Mouse (Mus musculus) spleen, adult 18-20 months (tissue): ENCODE measurements around the gene Cdca3.

Experiments
- DNase-seq, 2 experiments: peaks; one replicate each; pipeline ENCODE4 v3.0.0; 2022; ENCODE audit warnings: mixed read lengths in 2 of 2

The Cdca3 gene

DNA sequence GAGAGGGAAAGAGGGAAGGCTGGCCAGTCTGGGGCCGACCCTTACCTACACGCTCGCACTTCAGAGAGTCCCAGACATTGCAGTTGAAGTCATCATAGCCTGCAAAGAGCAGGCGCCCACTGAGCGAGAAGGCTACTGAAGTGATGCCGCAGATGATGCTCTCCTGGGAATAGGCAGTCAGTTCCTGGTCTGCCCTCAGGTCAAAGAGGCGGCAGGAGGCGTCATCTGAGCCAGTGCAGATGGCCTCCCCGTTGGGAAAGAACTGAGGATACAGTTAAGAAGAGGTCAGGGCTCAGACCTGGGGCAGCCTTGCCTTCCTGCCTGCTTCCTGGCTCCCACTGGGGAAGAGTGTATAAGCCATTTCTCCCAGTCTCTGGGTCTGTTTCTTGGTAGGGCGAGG, 6.2 kb downstream of the Cdca3 start:
- DNase-seq, result no peak

DNA sequence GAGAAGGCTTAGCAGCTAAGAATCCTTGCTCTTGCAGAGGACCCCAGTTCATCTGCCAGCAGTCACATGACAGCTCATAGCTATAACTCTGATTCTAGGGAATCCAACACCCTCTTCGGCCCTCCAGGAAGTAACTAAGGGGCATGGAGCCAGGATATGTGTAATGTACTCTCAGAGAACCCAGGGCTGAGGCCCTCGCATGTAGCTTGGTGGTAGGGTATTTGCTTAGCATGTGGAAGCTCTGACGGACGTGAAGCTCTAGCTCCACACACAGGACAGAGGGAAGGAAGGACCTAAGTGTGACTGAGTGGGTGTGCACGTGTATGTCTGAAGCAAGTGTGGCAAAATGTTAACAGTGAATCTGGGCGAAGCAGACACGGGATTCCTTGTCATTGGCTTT, 7.1 kb downstream of the Cdca3 start:
- no peak for DNase-seq

DNA sequence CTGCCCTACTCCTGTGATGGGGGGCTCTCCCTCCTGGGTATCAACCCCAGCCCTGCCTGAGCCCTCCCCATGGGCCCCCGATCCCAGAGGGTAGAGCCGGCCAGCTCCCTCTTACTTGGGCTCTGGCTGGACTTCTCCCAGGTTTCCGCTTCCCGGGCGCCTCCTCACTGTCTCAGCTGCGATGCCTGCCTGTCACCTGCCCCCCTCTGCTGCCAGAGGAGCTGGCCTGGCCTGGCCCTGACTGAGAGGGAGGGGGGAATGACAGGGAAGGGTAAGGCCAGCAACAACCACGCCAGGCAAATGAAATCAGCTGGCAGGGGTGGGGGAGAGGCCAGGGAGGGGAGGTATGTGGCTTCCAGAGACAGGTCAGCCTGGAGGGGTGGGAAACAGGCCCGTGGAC, 10.5 kb downstream of the Cdca3 start:
- DNase-seq, result no peak

DNA sequence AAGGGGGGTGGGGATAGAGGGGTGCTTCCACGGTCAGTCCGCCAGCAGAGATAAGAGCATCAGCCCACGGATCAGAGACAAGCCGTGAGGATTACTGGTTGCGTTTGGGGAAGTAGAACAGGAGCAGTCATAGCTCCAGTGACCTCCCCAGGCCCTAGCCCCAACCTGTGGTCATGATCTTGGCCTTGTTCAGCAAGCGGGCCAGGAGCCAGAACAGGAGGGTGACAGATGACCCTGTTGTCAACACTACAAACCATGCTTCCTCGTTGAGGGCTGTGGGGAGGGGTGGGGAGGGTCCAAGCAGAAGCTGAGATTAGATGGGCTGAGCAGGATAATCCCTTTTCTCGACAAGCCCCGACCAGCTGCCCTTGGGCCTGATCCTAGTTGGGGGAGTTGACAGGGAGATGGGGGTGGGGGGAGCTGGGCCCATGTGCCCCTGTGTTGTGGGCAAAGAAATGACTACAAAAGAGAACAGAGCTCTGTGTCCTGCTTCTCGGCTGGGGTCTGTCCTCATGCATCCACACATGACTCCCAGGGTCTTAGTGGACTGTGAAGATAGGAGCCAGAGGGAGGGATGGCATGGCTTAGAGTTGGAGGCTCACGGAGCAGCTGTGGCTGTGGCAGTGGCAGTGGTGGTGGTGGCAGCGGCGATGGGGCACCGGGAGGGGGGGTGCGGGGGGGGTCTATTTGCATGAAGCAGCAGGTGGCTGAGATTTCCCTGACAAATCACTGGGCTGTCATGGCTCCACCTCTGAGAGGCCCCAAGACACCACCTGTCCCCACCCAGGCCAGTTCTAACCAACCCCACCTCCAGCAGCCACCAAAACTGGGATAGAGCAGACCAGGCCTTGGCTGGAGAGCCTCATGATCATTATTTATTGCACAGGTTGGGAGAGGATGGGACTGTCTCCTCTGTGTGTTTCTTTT, 11.2 kb downstream of the Cdca3 start, which contains the start of gene Gnb3:
Gene Gnb3, minus strand, starts transcription at position 35 of the 927 bp plus-strand sequence.
- no peak for DNase-seq

DNA sequence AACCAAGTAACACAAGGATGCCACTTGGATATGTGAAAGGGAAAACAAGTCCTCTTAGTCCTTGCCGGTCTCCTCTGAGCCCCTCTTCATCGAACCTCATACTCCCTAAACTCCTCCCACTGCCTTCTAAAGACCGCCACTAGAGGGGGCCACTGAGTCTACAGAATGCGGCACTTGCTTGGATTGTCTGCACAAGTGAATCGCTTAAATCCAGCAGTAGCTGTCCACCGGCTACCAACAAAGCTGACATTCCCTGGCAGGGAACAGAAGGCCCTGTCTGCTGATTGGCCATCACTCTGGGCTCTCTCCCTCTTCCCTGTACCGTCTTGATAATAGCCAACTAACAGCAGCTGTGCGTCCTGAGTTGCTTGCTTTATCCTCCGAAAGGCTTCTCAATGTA, 18.0 kb downstream of the Cdca3 start:
- peak; percentile 67 to 91 for DNase-seq

DNA sequence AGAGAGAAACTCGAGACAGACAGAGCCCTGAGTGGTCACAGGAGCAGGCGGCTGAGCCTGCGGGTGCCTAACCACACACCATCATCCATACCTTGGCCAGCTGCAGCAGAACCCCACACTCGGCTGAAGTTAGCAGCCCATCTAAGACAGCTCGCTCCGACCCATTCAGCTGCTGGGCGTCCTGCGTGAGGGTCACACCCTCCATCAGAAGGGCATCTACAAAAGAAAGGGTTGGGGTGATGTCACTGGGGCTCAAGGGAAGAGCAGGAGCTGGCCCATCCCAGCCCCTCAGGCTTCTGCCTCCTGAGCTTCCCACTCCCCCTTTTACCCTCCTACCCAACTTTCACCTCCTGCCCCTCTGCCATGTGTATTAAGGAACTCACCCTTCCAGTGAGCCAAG, 21.2 kb downstream of the Cdca3 start:
- DNase-seq, result no peak

DNA sequence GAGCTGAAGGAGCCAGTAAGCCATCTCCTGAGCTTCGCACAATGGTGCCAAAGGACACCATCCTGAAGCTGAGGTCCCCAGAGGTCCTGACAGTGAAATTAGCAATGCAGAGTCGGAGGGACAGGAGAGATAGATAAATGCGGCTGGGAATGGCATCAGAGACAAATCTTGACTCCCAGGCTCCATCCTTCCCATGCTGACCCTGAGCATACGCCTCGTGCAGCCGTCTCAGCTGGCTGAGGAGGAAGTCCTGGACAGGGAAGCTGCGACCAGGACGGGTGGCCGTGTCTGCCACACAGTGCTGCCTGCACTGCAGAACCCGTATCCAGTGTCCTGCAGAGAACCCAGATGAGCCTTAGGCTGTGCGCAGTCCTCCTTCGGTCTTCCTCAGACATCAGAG, 25.3 kb downstream of the Cdca3 start:
- DNase-seq, result no peak

DNA sequence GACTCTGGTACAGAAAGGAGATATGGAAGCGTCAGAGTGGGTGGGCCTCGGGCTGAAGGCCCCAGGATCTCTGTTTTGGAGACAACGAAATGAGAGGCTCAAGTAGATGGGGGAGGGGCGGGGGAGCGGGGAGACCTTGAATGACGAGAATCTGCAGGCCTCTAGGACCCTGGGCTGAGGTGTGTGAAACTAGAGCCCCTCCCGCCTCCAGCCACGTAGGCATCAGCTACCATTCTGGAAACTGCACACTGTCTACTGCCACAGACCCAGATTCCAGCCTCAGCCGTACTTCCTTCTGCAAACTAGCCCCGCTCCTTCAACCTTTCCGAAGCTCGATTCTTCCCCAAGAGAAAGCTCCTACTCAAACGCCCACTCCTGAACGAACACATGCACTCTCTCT, 27.0 kb downstream of the Cdca3 start:
- DNase-seq, result no peak

DNA sequence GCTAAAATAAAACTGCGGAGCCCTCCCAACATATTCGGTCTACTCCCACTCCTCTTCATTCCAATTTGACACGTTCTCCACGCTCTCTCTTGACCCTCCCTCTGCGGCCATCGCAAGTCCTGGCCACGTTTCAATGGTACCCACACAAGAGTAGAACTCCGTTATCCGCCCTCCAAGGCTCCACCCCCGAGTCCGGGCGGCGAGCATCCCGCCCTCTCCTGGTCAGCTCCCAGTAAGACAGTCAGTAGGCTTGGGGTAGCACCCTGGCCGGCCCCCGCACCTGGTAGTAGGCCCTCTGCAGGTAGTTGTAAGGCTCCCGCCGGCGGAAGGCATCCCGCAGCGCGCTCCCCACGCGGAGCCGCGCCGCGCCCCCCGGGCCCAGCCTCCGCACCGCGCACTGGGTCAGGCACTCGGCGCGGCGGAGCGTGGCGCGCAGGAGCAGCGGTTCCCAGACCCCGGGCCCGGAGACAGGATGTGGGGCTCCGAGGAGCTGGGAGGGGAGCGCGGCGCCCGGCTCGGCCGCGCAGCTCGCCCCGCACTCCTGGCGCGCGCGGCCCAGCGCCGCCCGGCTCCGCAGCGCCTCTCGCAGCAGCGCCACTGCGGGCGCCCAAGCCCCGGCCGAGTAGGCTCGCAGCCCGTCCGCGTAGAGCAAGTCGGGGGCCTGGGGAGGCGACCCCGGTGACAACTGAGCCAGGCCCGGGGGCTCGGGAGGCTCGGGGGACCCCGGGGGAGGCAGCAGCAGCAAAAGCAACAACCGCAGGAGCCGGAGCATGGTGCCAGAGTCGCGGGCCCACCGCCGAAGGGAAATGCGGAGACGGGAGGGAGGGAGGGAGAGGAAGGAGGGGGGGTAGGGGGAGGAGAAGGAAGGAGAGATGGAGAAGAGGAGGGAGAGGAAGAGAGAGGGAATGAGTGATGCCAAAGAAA, 27.8 kb downstream of the Cdca3 start, which contains the start of gene P3h3:
Gene P3h3, minus strand, starts transcription at position 837 of the 924 bp plus-strand sequence.
- peak; percentile 62 to 72 for DNase-seq

DNA sequence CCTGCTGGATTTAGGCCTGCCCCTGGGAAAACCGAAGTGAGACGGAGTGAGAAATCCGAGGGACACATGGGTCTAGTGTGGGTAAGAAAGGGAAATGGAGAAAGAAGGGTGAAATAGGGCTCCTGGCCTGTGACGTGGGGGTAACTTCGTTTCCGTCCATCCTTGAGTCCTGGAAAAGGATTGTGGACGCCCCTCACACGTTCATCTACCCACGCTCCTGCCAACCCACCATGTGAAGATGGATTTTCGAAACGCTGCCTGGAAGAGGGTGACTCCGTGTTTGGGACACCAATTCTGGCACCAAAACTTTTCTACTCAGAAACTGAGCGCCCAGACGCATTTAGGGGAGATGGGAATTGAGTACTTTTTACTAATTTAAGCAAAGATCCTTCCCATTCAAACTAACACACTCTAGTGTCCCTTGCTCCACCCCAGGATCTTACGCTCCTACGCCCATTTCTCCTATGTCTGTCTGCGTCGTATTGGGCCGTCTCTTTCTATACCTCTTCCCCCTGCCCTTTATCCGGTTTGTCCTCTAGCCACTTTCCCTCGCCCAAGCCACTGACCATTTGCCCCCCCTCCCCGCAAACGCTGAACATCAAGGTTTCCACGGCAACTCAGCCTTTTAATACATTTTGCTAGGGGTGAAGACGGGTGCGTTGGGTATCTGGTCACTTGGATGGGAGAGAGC, 28.6 kb downstream of the Cdca3 start:
- no peak for DNase-seq

DNA sequence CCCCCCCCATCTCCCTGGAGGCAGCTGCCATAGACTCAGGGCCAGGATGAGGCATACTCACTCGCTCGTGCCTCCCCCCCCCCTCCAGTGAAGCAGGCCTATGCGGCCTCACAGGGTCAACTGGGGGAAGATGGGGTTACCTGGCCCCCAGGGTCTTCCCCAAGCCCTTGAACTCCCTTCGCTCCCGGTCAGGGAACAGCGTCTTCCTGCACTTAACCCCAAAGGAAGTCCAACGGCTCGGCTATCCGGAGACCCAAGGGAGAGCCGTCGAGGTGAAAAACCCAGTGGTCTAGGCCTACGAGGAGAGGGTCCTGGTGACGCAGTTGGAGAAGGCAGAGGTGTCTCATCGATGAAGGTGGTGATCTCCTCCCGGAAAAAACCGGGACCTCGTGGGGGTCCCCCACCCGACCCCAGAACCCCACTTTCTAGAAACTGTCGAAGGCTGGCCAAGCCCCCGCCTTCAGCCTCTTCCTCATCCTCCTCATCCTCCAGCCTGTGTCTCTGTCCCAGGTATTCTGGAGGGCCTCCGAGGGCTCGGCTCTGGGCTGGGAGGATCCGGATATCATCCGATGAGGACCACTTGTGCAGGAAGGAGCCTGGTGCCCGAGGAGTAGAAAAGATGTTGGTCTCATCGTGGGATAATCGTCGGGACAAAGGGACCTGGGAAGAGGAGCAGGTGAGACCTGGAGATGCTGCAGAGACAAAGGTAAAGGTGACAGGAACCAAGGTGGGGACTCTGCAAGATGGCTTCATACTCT, 29.4 kb downstream of the Cdca3 start:
- DNase-seq, result no peak

DNA sequence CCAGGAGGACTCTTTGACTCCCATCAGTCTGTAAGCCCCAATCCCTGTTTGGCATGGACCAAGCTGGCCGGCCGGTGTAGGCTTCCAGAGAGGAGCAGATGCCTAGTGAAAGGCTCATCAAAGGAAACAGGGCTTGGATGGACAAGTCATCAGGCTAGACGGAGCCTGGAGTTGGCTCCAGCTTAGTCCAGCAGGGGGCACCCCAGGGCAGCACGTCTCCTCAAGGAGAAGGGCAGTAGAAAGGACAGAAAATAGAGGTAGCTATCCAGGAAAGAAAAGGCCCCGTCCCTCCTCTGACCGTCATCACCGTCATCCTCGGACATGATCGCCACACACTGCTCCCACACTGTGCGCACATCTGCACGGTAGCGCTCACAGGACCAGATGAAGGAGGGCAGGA, 30.4 kb downstream of the Cdca3 start:
- DNase-seq, result peak; percentile 65 to 89

DNA sequence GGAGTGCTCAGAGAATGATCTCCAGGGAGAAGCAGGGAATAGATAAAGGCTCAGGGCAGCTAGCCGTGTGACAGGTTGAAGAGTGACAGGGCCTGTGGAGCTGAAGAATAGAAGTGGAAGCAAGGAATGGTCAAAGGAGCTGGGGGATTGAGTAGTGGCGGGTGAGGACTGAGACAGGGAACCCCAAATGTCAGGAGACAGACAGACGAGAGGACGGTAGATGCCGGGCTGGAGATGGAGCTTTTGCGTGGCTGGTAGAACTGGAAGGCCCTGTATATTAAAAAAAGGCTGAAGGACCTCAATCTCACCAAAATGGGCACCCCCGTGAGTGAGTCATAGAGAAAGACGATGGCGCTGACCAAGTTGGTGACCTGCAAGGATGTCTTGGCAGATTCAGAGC, 31.2 kb downstream of the Cdca3 start:
- no peak for DNase-seq

DNA sequence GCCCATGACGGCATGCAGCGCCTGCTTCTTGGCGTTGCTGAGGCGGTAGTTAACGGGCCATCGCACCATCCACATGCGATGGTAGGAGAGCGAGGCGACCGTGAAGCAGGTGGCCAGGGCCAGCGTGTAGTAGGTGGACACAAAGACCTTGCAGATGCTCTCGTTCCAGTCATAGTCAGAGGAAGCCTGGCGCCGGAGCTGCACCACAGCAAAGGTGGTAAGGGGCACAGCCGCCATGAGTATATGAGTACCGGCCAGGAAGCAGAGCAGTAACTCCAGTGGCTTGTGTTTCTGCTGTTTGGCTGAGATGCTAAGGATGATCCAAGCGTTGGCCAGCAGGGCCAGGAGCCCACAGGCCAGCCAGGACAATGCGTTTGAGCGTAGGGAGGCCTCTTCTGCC, 31.9 kb downstream of the Cdca3 start:
- DNase-seq, result no peak

DNA sequence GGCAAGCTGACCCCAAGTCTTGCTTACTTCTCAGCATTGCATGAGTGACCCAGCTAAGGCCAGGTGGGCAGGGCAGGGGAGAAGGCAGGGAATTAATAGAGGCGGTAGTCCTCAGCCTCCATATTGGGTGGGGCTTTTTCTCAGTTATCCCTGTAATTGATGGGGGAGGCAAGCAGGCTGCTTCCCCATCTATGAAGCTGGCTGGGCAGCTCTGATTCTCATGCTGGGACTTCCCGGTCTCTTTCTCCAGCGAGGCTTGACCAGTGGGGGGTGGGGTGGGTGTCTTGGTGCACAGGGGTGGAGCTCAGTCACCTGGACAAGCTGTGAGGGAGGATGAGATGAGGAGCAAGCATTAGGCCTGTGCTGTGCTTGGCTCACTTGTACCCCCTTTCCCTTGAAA, 32.5 kb downstream of the Cdca3 start:
- DNase-seq, result no peak

DNA sequence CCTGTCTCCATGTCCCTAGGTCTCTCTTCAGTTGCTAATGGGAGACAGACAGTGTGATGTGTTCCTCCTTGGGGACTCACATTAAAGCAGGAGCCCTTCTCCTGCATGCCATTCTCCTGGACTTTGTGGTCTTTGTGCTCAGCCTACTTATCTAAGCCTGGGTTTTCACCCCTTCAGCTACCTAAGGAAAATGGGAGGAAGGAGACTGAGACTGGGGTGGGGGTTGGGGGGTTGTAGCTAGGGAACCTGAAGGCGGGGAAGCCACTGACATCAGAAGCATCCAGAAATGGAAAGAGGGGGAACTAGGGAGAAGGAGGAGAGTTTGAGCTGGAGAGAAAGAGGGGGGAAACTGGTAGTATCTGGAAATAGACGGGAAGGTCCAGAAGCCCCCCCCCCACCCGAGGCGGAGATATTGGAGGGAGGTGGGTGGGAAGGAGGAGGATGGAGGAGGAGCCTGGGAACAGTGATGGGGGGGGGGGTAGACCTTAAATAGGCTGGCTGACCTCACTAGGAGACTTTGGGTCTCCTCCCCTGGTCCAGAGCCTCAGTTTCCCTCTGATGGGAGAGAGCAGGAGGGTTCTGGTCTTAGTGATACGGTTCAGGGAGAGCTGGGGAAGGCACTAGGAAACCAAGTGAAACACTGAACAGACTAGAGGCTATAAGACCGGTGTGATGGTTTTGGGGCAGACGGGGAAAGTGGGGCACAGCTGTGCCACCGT, 33.2 kb downstream of the Cdca3 start:
- no peak for DNase-seq

DNA sequence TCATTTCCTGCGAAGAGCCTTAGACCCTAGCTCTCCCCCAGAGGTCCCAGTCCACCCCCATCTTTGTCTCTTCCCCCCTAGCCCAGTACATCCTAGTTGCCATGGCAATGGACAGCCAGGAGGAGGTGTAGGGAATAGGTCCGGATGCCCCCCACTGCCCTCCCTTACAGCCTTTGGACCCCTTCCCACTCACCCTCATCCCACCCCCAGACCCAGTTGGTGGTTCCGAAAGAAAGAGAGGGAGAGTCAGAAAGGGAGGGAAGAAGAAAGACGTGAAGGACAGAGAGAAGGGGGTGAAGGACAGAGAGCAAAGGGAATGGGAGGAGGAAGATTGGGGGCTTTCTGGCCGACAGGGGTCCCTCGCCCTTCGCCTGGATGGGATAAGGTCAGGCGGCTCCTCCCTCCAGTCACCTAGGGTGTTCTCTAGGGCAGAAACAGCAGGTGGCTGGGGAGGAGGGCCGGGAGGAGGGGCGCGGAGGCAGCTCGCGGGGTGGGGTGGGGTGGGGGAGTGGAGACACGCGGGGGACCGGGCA, 33.8 kb downstream of the Cdca3 start:
- DNase-seq, result no peak

DNA sequence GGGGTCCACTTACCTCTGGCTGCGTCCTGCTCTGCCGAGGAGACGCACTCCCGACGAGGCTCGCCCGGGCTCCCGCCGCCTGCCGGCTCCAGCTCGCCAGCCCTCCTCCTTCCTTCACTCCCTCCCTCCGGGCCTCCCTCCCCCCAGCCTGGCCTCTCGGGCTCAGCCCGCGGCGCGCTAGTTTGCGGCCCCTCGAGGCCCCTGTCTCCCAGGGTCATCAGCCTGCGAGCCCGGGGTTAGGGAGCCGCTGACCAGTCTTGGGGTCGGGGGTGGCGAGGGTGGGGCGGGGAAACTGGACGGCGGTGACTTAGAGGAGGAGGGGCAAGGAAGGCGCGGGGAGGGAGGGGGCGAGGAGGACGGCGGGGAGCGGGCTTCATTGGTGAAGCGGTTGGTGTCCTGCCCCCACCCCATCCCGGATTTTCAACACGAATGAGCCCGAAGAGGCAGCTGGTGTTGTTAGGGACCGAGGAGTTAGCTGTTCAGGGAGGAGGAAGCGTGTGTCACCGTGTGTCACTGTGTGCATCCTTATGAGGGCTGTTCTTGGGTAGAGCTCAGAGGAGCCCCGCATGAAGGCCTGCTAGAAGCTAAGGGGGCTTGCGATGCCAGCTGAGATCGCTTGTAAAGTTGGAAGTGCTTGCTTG, 34.4 kb downstream of the Cdca3 start, which contains the start of gene Gpr162:
Gene Gpr162, minus strand, starts transcription at position 326 of the 641 bp plus-strand sequence.
- DNase-seq, result peak in 1 of 2 experiments; percentile 29

DNA sequence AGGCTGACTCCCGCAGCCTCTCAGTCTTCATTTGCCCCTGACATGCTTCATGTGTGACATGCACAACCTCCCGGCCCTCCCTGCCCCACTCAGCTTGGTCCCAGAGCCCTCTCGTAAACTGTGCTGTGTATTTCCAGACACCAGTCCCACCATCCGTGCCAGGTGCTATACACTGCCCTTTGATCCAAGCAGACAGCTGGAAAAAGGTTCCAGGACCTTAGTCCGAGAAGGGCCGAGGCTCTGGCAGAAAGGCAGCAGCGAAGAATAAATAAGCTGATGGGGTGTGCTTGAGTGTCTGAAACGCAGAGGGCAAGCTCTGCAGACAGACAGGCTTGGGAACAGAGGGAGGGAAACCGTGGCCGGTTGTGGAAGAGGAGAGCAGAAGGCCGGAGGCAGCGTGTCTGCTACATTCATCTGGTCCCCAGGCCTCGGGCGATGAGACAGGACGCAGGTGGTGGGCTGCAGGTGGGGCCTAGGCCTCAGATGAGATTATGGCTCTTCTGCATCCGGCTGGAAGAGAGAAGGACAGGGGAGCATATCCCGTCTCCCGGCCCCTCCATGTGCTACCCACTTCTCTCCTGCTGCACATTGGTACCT, 36.5 kb downstream of the Cdca3 start:
- DNase-seq, result no peak

DNA sequence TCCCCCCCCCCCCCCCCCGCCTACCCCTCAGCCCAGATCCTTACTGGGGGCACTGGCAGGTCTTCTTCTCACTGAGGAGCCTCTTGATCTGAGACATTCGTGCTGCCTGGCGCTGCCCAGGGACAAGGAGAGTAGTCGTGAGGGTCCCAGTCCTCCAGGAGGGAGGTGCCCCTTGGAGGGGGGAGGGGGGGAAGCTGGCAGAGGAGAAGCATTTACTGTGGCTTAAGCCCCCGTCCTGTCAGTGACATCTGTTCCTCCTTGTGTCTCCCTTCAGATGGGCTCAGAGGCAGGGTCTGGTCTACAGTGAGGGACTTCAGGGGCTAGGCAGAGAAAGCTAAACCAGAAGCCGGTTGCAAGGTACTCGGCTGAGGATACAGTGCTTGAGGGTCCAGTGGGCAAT, 37.2 kb downstream of the Cdca3 start:
- no peak for DNase-seq
